Mouse (Mus musculus): ENCODE measurements around the gene 1700016H13Rik. TPM values are rescaled to one million over a fixed set of nuclear protein-coding genes. Genes with fewer than 3 reads are reported as not detected.
A peak's percentile ranks its signal among the peaks of the same experiment; 100 is the strongest.

1700016H13Rik gene
- polyA plus RNA-seq, 1 experiment from 2014 or later: 0.33 TPM

- Histone ChIP-seq H3K27me3 (peaks cover 25% of the 10 kb centered on the region), H3K4me3 (peak within 1 kb of the TSS; percentile 60), H3K9ac (peak within 1 kb of the TSS; percentile 48), H3K9me3 (no peaks in the 10 kb centered on the region), H3K27ac (no peak within 1 kb of the TSS), H3K4me2 (replicated peaks) (peak within 1 kb of the TSS; percentile 99), H3K36me3 (no peaks in the 10 kb centered on the region), H3K4me1 (peaks cover 10% of the 10 kb centered on the region; the same call in 1 of the 2 replicates)
- peak; percentile 64; the same call in 1 of the 2 replicates for ATAC-seq (ENCODE audit: insufficient number of reproducible peaks, insufficient read depth, low FRiP score, low TSS enrichment)
- WGBS: 3% methylated on average over 50 of the region's 50 CpGs
Observed at GRCm38 (mm10) chr5:103691624-103692530, 36.1 kb upstream of the 1700016H13Rik start, which contains the start of gene Aff1. Gene Aff1 (plus strand): TSS chr5:103692374.

DNA sequence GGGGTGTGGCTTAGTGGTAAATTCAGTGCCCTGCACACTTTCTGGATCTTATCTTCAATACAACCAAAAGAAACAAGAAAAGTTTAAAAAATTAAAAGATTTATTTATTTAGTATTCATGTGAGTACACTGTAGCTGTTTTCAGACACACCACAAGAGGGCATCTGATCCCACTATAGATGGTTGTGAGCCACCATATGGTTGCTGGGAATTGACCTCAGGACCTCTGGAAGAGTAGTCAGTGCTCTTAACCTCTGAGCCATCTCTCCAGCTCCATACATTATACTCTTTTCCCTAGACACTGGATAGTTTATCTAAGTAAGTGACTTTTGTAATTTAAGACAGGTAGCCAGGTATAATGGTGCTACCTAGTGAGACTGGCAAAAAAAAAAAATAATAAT, 35.4 kb upstream of the 1700016H13Rik start:
- H3K4me3 ChIP-seq: no peak overlapping the region
- peaks cover 10% of the 10 kb centered on the region; the same call in 1 of the 2 replicates for H3K4me1 ChIP-seq
- peaks cover 25% of the 10 kb centered on the region for H3K27me3 ChIP-seq
- H3K9ac ChIP-seq: no peak overlapping the region
- H3K27ac ChIP-seq: no peak overlapping the region
- no peaks in the 10 kb centered on the region for H3K36me3 ChIP-seq
- no peak overlapping the region for H3K4me2 ChIP-seq (replicated peaks)
- no peak for ATAC-seq (ENCODE audit: insufficient number of reproducible peaks, insufficient read depth, low FRiP score, low TSS enrichment)
- H3K9me3 ChIP-seq: no peaks in the 10 kb centered on the region

DNA sequence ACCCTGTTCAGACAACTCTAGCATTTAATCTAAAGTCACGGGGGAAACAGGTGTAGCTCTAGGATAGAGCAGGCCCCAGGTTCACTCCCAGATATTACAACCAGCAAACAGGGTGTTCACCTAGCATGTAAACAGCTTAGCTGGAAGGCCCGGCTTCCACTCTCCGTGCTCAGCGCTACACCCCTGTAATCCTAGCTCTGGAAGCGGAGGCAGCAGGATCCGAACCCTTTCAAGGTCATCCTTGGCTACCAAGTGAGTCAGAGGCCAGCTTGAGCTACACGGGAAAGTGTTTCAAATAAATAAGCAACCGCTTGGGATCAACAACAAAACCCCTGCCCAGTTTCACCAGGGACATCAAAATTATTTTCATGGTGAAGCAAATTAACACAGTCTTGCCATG, 34.4 kb upstream of the 1700016H13Rik start:
- Histone ChIP-seq H3K4me1 (peaks cover 10% of the 10 kb centered on the region; the same call in 1 of the 2 replicates), H3K9ac (no peak overlapping the region), H3K4me3 (no peak overlapping the region), H3K27me3 (peaks cover 25% of the 10 kb centered on the region), H3K36me3 (no peaks in the 10 kb centered on the region), H3K27ac (no peak overlapping the region), H3K4me2 (replicated peaks) (no peak overlapping the region), H3K9me3 (no peaks in the 10 kb centered on the region)
- 87% methylated on average over 8 of the region's 8 CpGs for WGBS
- no peak for ATAC-seq (ENCODE audit: insufficient number of reproducible peaks, insufficient read depth, low FRiP score, low TSS enrichment)

DNA sequence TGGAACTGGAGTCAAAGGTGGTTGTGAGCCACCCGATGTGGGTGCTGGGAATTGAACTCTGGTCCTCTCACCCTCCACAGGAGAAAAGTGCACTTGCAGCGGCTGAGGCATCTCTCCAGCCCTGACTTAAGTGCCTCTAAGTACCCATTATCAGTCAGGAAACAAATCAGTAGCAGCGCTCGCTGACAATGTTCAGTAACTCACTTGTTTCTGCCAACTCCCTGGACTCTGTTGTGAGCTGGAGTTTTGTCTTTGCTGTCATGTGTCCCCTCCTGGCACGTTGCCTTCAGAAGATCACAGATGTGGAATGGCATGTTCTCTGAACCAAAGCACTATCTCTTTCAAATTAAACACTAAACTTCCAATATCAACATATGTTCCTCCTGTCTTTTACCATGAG, 33.8 kb upstream of the 1700016H13Rik start:
- Histone ChIP-seq H3K4me2 (replicated peaks) (no peak overlapping the region), H3K4me1 (peaks cover 10% of the 10 kb centered on the region; the same call in 1 of the 2 replicates), H3K4me3 (no peak overlapping the region), H3K36me3 (no peaks in the 10 kb centered on the region), H3K27ac (no peak overlapping the region), H3K9me3 (no peaks in the 10 kb centered on the region), H3K27me3 (peaks cover 25% of the 10 kb centered on the region), H3K9ac (no peak overlapping the region)
- WGBS: 84% methylated on average over 5 of the region's 5 CpGs
- no peak for ATAC-seq (ENCODE audit: insufficient number of reproducible peaks, insufficient read depth, low FRiP score, low TSS enrichment)

- Histone ChIP-seq H3K27ac (no peak overlapping the region), H3K9ac (no peak overlapping the region), H3K4me1 (peaks cover 4% of the 10 kb centered on the region; the same call in 1 of the 2 replicates), H3K4me3 (no peak overlapping the region), H3K36me3 (no peaks in the 10 kb centered on the region), H3K27me3 (no peaks in the 10 kb centered on the region; the same call in 1 of the 2 replicates), H3K9me3 (no peaks in the 10 kb centered on the region), H3K4me2 (replicated peaks) (no peak overlapping the region)
- ATAC-seq (ENCODE audit: insufficient number of reproducible peaks, insufficient read depth, low FRiP score, low TSS enrichment): no peak
- WGBS: 42% methylated on average over 3 of the region's 3 CpGs
Observed at GRCm38 (mm10) chr5:103681824-103682223, 26.0 kb upstream of the 1700016H13Rik start.

DNA sequence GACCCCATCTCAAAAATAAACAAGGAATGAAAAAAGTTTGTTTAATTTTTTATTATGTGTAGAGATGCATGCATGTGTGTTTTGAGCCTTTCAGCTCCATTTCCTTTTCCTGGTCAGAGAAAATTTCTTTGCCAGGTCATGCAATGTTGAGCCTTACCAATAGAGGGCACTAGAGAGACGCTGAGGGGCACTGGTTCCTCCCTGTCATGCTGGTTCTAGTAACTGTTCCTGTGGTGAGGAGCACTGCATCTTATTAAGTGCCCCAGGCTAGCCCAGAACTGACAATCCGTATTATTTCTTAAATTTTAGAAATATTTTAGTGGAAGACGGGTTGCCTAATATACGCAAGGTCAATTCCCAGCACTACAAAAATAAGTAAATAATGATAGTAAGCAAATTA, 24.6 kb upstream of the 1700016H13Rik start:
- peaks cover 4% of the 10 kb centered on the region; the same call in 1 of the 2 replicates for H3K4me1 ChIP-seq
- H3K4me2 ChIP-seq (replicated peaks): no peak overlapping the region
- ATAC-seq (ENCODE audit: insufficient number of reproducible peaks, insufficient read depth, low FRiP score, low TSS enrichment): no peak
- no peak overlapping the region for H3K27ac ChIP-seq
- H3K4me3 ChIP-seq: no peak overlapping the region
- 32% methylated on average over 4 of the region's 4 CpGs for WGBS
- no peaks in the 10 kb centered on the region for H3K9me3 ChIP-seq
- H3K27me3 ChIP-seq: no peaks in the 10 kb centered on the region; the same call in 1 of the 2 replicates
- H3K36me3 ChIP-seq: no peaks in the 10 kb centered on the region
- no peak overlapping the region for H3K9ac ChIP-seq

DNA sequence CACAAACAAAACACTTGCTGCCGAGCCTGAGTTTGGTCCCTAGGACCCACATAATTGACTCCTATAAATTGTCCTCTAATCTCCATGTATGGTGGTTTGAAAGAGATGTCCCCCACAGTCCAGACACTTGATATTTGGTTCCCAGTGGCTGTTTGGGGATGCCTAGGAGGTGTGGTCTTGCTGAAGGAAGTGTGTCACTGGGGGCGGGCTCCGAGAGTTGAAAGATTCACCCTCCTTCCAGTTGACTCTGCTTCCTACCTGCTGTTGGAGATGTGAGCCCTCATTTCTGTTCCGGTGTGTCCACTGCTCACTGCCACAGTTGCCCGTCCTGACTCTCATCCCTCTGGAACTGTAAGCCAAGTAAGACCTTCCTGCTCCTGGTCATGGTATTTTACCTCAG, 23.2 kb upstream of the 1700016H13Rik start:
- Histone ChIP-seq H3K4me3 (no peak overlapping the region), H3K9ac (no peak overlapping the region), H3K27me3 (no peaks in the 10 kb centered on the region; the same call in 1 of the 2 replicates), H3K9me3 (no peaks in the 10 kb centered on the region), H3K36me3 (no peaks in the 10 kb centered on the region), H3K4me1 (no peaks in the 10 kb centered on the region; the same call in 1 of the 2 replicates), H3K27ac (no peak overlapping the region), H3K4me2 (replicated peaks) (no peak overlapping the region)
- 91% methylated on average over 5 of the region's 5 CpGs for WGBS
- no peak for ATAC-seq (ENCODE audit: insufficient number of reproducible peaks, insufficient read depth, low FRiP score, low TSS enrichment)

GRCm38 (mm10) chr5:103677894-103678293, 22.1 kb upstream of the 1700016H13Rik start:
- Histone ChIP-seq H3K27me3 (no peaks in the 10 kb centered on the region; the same call in 1 of the 2 replicates), H3K9ac (no peak overlapping the region), H3K36me3 (no peaks in the 10 kb centered on the region), H3K4me2 (replicated peaks) (no peak overlapping the region), H3K4me3 (no peak overlapping the region), H3K4me1 (no peaks in the 10 kb centered on the region; the same call in 1 of the 2 replicates), H3K9me3 (no peaks in the 10 kb centered on the region), H3K27ac (no peak overlapping the region)
- 62% methylated on average over 6 of the region's 6 CpGs for WGBS
- ATAC-seq (ENCODE audit: insufficient number of reproducible peaks, insufficient read depth, low FRiP score, low TSS enrichment): no peak

GRCm38 (mm10) chr5:103676289-103676881, 20.6 kb upstream of the 1700016H13Rik start:
- WGBS: 85% methylated on average over 6 of the region's 6 CpGs
- H3K4me3 ChIP-seq: no peak overlapping the region
- no peaks in the 10 kb centered on the region for H3K27me3 ChIP-seq
- H3K4me2 ChIP-seq (replicated peaks): no peak overlapping the region
- no peak overlapping the region for H3K9ac ChIP-seq
- no peaks in the 10 kb centered on the region; the same call in 1 of the 2 replicates for H3K4me1 ChIP-seq
- no peak for ATAC-seq (ENCODE audit: insufficient number of reproducible peaks, insufficient read depth, low FRiP score, low TSS enrichment)
- H3K27ac ChIP-seq: no peak overlapping the region
- H3K36me3 ChIP-seq: no peaks in the 10 kb centered on the region
- no peaks in the 10 kb centered on the region for H3K9me3 ChIP-seq

DNA sequence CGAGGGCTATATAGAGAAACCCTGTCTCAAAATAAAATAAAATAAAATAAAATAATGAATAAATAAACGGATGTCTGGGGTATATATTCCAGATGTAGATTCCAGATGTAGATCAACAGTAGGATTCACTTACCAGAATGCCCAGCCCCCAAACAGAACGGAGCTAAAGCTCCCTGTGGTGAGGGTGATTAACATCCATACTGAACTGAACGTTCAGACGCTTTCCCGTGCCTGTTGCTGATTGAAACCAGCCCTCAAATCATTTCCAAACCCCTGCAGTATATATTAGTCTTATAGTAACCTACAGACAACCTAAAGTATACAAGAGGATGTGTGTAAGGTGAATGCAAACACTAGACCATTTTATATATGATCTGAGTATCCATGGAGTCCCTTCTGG, 18.7 kb upstream of the 1700016H13Rik start:
- WGBS: 25% methylated on average over 6 of the region's 6 CpGs
- H3K4me1 ChIP-seq: no peaks in the 10 kb centered on the region; the same call in 1 of the 2 replicates
- no peaks in the 10 kb centered on the region for H3K36me3 ChIP-seq
- ATAC-seq (ENCODE audit: insufficient number of reproducible peaks, insufficient read depth, low FRiP score, low TSS enrichment): peak; percentile 82; the same call in 1 of the 2 replicates
- H3K4me2 ChIP-seq (replicated peaks): no peak overlapping the region
- H3K4me3 ChIP-seq: no peak overlapping the region
- H3K9ac ChIP-seq: no peak overlapping the region
- H3K9me3 ChIP-seq: no peaks in the 10 kb centered on the region
- H3K27ac ChIP-seq: no peak overlapping the region
- no peaks in the 10 kb centered on the region for H3K27me3 ChIP-seq

DNA sequence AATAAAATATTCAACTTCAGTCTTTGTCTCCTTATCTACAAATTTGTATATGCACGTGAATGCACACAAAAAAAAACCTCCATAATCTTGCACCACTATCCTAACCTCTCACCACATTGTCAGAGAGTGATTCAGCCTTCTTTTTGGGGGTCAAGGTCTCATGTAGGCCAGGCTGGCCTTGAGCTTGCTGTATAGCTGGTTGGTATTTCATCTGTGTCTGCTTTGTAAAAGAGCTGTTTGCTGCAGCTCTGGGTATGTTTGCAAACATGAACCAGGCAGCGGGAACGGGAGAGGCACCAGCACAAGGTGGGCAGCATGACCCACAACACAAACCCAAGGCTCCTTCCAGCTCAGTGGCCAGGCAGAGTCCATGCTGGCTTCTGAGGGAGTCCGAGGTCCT, 17.8 kb upstream of the 1700016H13Rik start:
- Histone ChIP-seq H3K27ac (0 out of 2 replicates have a peak overlapping the region, but pooled peaks have one; percentile 8), H3K4me2 (replicated peaks) (no peak overlapping the region), H3K27me3 (no peaks in the 10 kb centered on the region), H3K9me3 (no peaks in the 10 kb centered on the region), H3K4me1 (no peaks in the 10 kb centered on the region; the same call in 1 of the 2 replicates), H3K36me3 (no peaks in the 10 kb centered on the region), H3K9ac (no peak overlapping the region), H3K4me3 (no peak overlapping the region)
- ATAC-seq (ENCODE audit: insufficient number of reproducible peaks, insufficient read depth, low FRiP score, low TSS enrichment): no peak
- WGBS: 85% methylated on average over 4 of the region's 4 CpGs

Measured in embryonic facial prominence, embryonic 12.5 days (tissue).